ENCODE assay signal across 25 mouse cellular contexts in the genomic region with DNA sequence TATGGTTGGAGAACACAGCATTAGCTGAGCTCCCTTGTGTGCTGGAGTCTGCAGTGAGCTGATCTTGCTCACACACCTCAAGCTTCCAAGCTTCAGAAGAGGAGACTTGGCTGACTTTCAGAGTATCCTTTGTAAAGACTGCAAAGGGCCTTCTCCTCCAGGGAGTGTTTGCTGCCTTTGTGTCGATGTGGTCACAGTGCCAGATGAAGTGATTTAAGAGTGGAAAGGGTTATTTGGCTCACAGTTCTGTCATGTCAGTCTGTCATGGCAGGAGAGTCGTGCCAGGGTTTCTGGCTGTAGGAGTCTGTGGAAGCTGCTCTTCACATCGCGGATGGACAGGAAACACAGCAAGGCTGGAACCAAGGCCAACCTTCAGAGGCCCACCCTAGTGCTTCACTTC.
"Had no signal": no experiment of that assay in that cellular context is flagged by ENCODE, and none has a peak within 500 bp of the region (broad histone marks: within the 10 kb centered on the region; RNA-seq: fewer than 3 reads in every experiment).

No protein-coding gene starts in this region.

- ATAC-seq: inflammation-experienced regulatory T-cells, adult 6 months; intestine, embryonic 15.5 days; intestine, postnatal 0 days; liver, postnatal 0 days had no signal

- DNase-seq: gastrocnemius, adult 2 months; gastrocnemius, postnatal 10 days; gastrocnemius, postnatal 25 days; heart, adult 18-20 months; heart, postnatal 10 days; heart, postnatal 4 days; kidney, adult 18-20 months; kidney, adult 8-10 months; kidney, postnatal 10 days; kidney, postnatal 25 days; kidney, postnatal 4 days; layer of hippocampus, adult 9-11 months; liver; liver, embryonic 13.5 days; liver, postnatal 0 days had no signal

- H3K4me3 ChIP-seq: gastrocnemius, adult 2 months; heart, embryonic 10.5 days; heart, embryonic 12.5 days; hindbrain, embryonic 13.5 days; hindbrain, embryonic 15.5 days; intestine, embryonic 15.5 days; limb, embryonic 10.5 days; limb, embryonic 12.5 days; liver, embryonic 13.5 days; liver, embryonic 15.5 days had no signal

- H3K27ac ChIP-seq: gastrocnemius, adult 2 months; heart, embryonic 10.5 days; hindbrain, embryonic 13.5 days; hindbrain, embryonic 15.5 days; intestine, embryonic 15.5 days; limb, embryonic 10.5 days; limb, embryonic 12.5 days; liver, embryonic 13.5 days; liver, embryonic 15.5 days had no signal
